In genomic region chr9:116639597-116640301, GRCm38 (mm10) we compare ENCODE assay signal across 9 mouse cellular contexts.
DNase-seq lines count a peak whose midpoint lies in the region; ATAC-seq and TF ChIP-seq lines count a peak whose summit lies in the region.
"Had no signal": no experiment of that assay in that cellular context is flagged by ENCODE, and none has a peak within 500 bp of the region (broad histone marks: within the 10 kb centered on the region; RNA-seq: fewer than 3 reads in every experiment).

No protein-coding gene starts in this region.

- WGBS in hindbrain, embryonic 15.5 days, result 48% methylated on average over 8 of the region's 8 CpGs
- whole genome bisulfite sequencing in hindbrain, embryonic 16.5 days, result 54% methylated on average over 8 of the region's 8 CpGs
- 58% methylated on average over 8 of the region's 8 CpGs for WGBS in embryonic facial prominence, embryonic 10.5 days
- WGBS in limb, embryonic 12.5 days, result 31% methylated on average over 8 of the region's 8 CpGs
- 57% methylated on average over 8 of the region's 8 CpGs for WGBS in hindbrain, embryonic 11.5 days

- 0 out of 2 replicates have a peak, but pooled peaks cover 3% of the 10 kb centered on the region for H3K4me1 ChIP-seq in hindbrain, embryonic 15.5 days (replicated peaks)
- no peaks in the 10 kb centered on the region for H3K4me1 ChIP-seq in hindbrain, embryonic 16.5 days (ENCODE audit: control insufficient read depth, insufficient read depth, low read depth, low read length)
- H3K4me1 ChIP-seq in ES-E14 (ENCODE audit: control insufficient read depth in 2 of 2, insufficient read depth in 2 of 2, low read length in 2 of 2, poor library complexity in 1 of 2), result peaks cover 0 to 2% of the 10 kb centered on the region in 2 experiments; a peak in 1 of 4 replicates
- H3K4me1 ChIP-seq in embryonic facial prominence, embryonic 10.5 days, result peaks cover 22% of the 10 kb centered on the region
- H3K4me1 ChIP-seq in limb, embryonic 12.5 days (replicated peaks), result peaks cover 17% of the 10 kb centered on the region
- H3K4me1 ChIP-seq in hindbrain, embryonic 11.5 days (replicated peaks; ENCODE audit: control insufficient read depth, insufficient read depth, low read length), result no peaks in the 10 kb centered on the region

- no peaks in the 10 kb centered on the region for H3K27me3 ChIP-seq in hindbrain, embryonic 15.5 days
- no peaks in the 10 kb centered on the region for H3K27me3 ChIP-seq in hindbrain, embryonic 16.5 days (replicated peaks; ENCODE audit: control insufficient read depth, insufficient read depth, low read length)
- H3K27me3 ChIP-seq in embryonic facial prominence, embryonic 10.5 days (replicated peaks; ENCODE audit: low read depth, poor library complexity, severe bottlenecking), result no peaks in the 10 kb centered on the region
- peaks cover 27% of the 10 kb centered on the region for H3K27me3 ChIP-seq in limb, embryonic 12.5 days
- no peaks in the 10 kb centered on the region for H3K27me3 ChIP-seq in hindbrain, embryonic 11.5 days (ENCODE audit: control insufficient read depth, insufficient read depth, low read length)

- no peak for ATAC-seq in hindbrain, embryonic 15.5 days (ENCODE audit: low FRiP score, low read depth)
- ATAC-seq in hindbrain, embryonic 16.5 days, result no peak
- peak; percentile 59; the same call in 1 of the 2 replicates for ATAC-seq in limb, embryonic 12.5 days (ENCODE audit: insufficient number of reproducible peaks, insufficient read depth, low FRiP score, low TSS enrichment, low read depth)
- no peak for ATAC-seq in hindbrain, embryonic 11.5 days (ENCODE audit: low FRiP score)

- no peaks in the 10 kb centered on the region for H3K36me3 ChIP-seq in hindbrain, embryonic 15.5 days
- H3K36me3 ChIP-seq in hindbrain, embryonic 16.5 days (ENCODE audit: control insufficient read depth, insufficient read depth, low read length), result no peaks in the 10 kb centered on the region
- H3K36me3 ChIP-seq in ES-E14 (ENCODE audit: control insufficient read depth, insufficient read depth, low read length, poor library complexity, severe bottlenecking), result no peaks in the 10 kb centered on the region
- no peaks in the 10 kb centered on the region for H3K36me3 ChIP-seq in embryonic facial prominence, embryonic 10.5 days (replicated peaks)
- H3K36me3 ChIP-seq in limb, embryonic 12.5 days, result no peaks in the 10 kb centered on the region
- H3K36me3 ChIP-seq in hindbrain, embryonic 11.5 days (ENCODE audit: control insufficient read depth, insufficient read depth, low read length), result no peaks in the 10 kb centered on the region

- in situ Hi-C loops in ES-E14 (cut with MboI; ENCODE audit: low sequenced_read_pairs in 2 of 2, unreplicated experiment in 2 of 2), result no loop called here

- no peak overlapping the region for H3K9ac ChIP-seq in hindbrain, embryonic 15.5 days
- no peak overlapping the region for H3K9ac ChIP-seq in hindbrain, embryonic 16.5 days (ENCODE audit: low read depth, low read length)
- no peak overlapping the region for H3K9ac ChIP-seq in ES-E14 (ENCODE audit: insufficient read depth, low read depth, low read length, poor library complexity, severe bottlenecking)
- H3K9ac ChIP-seq in limb, embryonic 12.5 days (replicated peaks), result no peak overlapping the region
- no peak overlapping the region for H3K9ac ChIP-seq in hindbrain, embryonic 11.5 days (ENCODE audit: low read depth, low read length)

- peak; percentile 35 for DNase-seq in ES-E14 (ENCODE audit: low read depth, low spot score)
- peak; percentile 35 for DNase-seq in embryonic facial prominence, embryonic 10.5 days (ENCODE audit: low spot score)
- no peak for DNase-seq in layer of hippocampus, postnatal 25 days (ENCODE audit: extremely low spot score in 1 of 2, low spot score in 1 of 2)
- no peak for DNase-seq in hindbrain, embryonic 11.5 days (ENCODE audit: low spot score)
- DNase-seq in left cerebral cortex, postnatal 25 days (ENCODE audit: low spot score in 2 of 2), result no peak
- DNase-seq: cerebellum, adult 8-10 months had no signal

- no peak overlapping the region for H3K4me2 ChIP-seq in hindbrain, embryonic 15.5 days
- no peak overlapping the region for H3K4me2 ChIP-seq in hindbrain, embryonic 16.5 days (ENCODE audit: low read length)
- H3K4me2 ChIP-seq in limb, embryonic 12.5 days, result 0 out of 2 replicates have a peak overlapping the region, but pooled peaks have one; percentile 18
- no peak overlapping the region for H3K4me2 ChIP-seq in hindbrain, embryonic 11.5 days (replicated peaks; ENCODE audit: low read depth, low read length)

- peaks cover 4% of the 10 kb centered on the region; the same call in 1 of the 2 replicates for H3K9me3 ChIP-seq in hindbrain, embryonic 15.5 days
- H3K9me3 ChIP-seq in hindbrain, embryonic 16.5 days (ENCODE audit: control insufficient read depth, low read length), result 0 out of 2 replicates have a peak, but pooled peaks cover 2% of the 10 kb centered on the region
- no peaks in the 10 kb centered on the region for H3K9me3 ChIP-seq in ES-E14 (ENCODE audit: control insufficient read depth, insufficient read depth, low read depth, low read length)
- peaks cover 2% of the 10 kb centered on the region; the same call in 1 of the 2 replicates for H3K9me3 ChIP-seq in embryonic facial prominence, embryonic 10.5 days
- no peaks in the 10 kb centered on the region for H3K9me3 ChIP-seq in limb, embryonic 12.5 days
- no peaks in the 10 kb centered on the region for H3K9me3 ChIP-seq in hindbrain, embryonic 11.5 days (ENCODE audit: control insufficient read depth, low read length)

- no peak overlapping the region for H3K4me3 ChIP-seq in hindbrain, embryonic 15.5 days
- no peak overlapping the region for H3K4me3 ChIP-seq in hindbrain, embryonic 16.5 days (ENCODE audit: low read length)
- H3K4me3 ChIP-seq in ES-E14 (ENCODE audit: insufficient read depth in 1 of 2, low read depth in 1 of 2, low read length in 2 of 2, poor library complexity in 1 of 2, severe bottlenecking in 1 of 2), result peak overlapping the region in 1 of 2 experiments; percentile 5; a peak in 1 of 4 replicates
- H3K4me3 ChIP-seq in embryonic facial prominence, embryonic 10.5 days, result no peak overlapping the region
- H3K4me3 ChIP-seq in limb, embryonic 12.5 days (replicated peaks), result no peak overlapping the region
- H3K4me3 ChIP-seq in hindbrain, embryonic 11.5 days (ENCODE audit: low read depth, low read length), result no peak overlapping the region

- intact Hi-C loops in left cerebral cortex, postnatal 25 days (cut with DNase I), result no loop called here

- H3K27ac ChIP-seq in hindbrain, embryonic 15.5 days (replicated peaks), result 0 out of 2 replicates have a peak overlapping the region, but pooled peaks have one; percentile 19
- H3K27ac ChIP-seq in hindbrain, embryonic 16.5 days (ENCODE audit: low read depth, low read length), result no peak overlapping the region
- H3K27ac ChIP-seq in ES-E14 (ENCODE audit: insufficient read depth, low read depth, low read length, poor library complexity, severe bottlenecking), result no peak overlapping the region; the same call in 1 of the 2 replicates
- H3K27ac ChIP-seq in embryonic facial prominence, embryonic 10.5 days (replicated peaks), result peak overlapping the region; percentile 20
- H3K27ac ChIP-seq in limb, embryonic 12.5 days, result 0 out of 2 replicates have a peak overlapping the region, but pooled peaks have one; percentile 29
- no peak overlapping the region for H3K27ac ChIP-seq in hindbrain, embryonic 11.5 days (ENCODE audit: low read depth, low read length)

TF ChIP-seq in ES-E14, 5 proteins besides CTCF, POLR2A, EP300 and RAD21:
- TF ChIP-seq MAFK (IDR thresholded peaks at IDR 0.05; ENCODE audit: insufficient read depth, low read depth, low read length) (0 out of 2 replicates have a peak, but pooled peaks have one; percentile 16), ZNF384 (IDR thresholded peaks at IDR 0.05; ENCODE audit: low read depth, low read length) (no peak)
TF ChIP-seq in ES-E14: peak in this region for 1.

Comparison
In these comparisons a context has a peak if more than half of its experiments do, and no peak if none do; other contexts are left out.
1. H3K27ac ChIP-seq: peak in hindbrain, embryonic 15.5 days (single experiment), embryonic facial prominence, embryonic 10.5 days (single experiment) and limb, embryonic 12.5 days (single experiment); none in hindbrain, embryonic 16.5 days (single experiment), ES-E14 (single experiment) and hindbrain, embryonic 11.5 days (single experiment).
2. DNase-seq: peak in ES-E14 (single experiment) and embryonic facial prominence, embryonic 10.5 days (single experiment); none in layer of hippocampus, postnatal 25 days (0 of 2), hindbrain, embryonic 11.5 days (single experiment) and left cerebral cortex, postnatal 25 days (0 of 2).